Mouse (Mus musculus) bone marrow macrophage, adult 2 months (primary cell): Measurements from ENCODE around the gene Pgd. TPM values are rescaled to one million over a fixed set of nuclear protein-coding genes. Genes with fewer than 3 reads are reported as not detected.

Experiments
- H3K27ac ChIP-seq: 2 replicates; pipeline ENCODE4 v1.5.1; 2012; ENCODE audit warnings: low read depth, low read length; ENCODE audit not compliant: insufficient read depth
- H3K4me1 ChIP-seq: 2 replicates; pipeline ENCODE4 v1.6.1; 2012; ENCODE audit warnings: low read length; ENCODE audit not compliant: control insufficient read depth, insufficient read depth
- H3K4me3 ChIP-seq: 2 replicates; pipeline ENCODE4 v1.5.1; 2012; ENCODE audit warnings: mild to moderate bottlenecking, low read length, moderate library complexity; ENCODE audit not compliant: insufficient read depth
- CTCF ChIP-seq: IDR thresholded peaks from 2 replicates; pipeline ENCODE4 v1.5.1; 2012; ENCODE audit warnings: low read depth, mild to moderate bottlenecking, low read length, moderate library complexity
- POLR2A ChIP-seq: IDR thresholded peaks from 2 replicates; pipeline ENCODE4 v1.6.1; 2012; ENCODE audit warnings: mild to moderate bottlenecking, low read depth, low read length, borderline replicate concordance
- polyA plus RNA-seq: library from polyadenylated mRNA; stranded (reverse); fragments of >200 nt; gene quantifications from 2 replicates; pipeline ENCODE4 v1.2.4, GENCODE M21; 2012; ENCODE audit not compliant: missing spikeins, insufficient read depth, insufficient read length

The Pgd gene
- polyA plus RNA-seq, 1 experiment = 378 TPM

GRCm38 (mm10) chr4:149150721-149151120, 15.8 kb downstream of the Pgd start:
- Histone ChIP-seq H3K4me1 (peaks cover 6% of the 10 kb centered on the region), H3K27ac (no peak overlapping the region), H3K4me3 (no peak overlapping the region)
- no peak for TF ChIP-seq CTCF
- TF ChIP-seq POLR2A = no peak

GRCm38 (mm10) chr4:149150256-149150655, 16.3 kb downstream of the Pgd start:
- H3K4me1 ChIP-seq = peaks cover 6% of the 10 kb centered on the region
- TF ChIP-seq CTCF = no peak
- no peak for TF ChIP-seq POLR2A
- no peak overlapping the region for H3K4me3 ChIP-seq
- H3K27ac ChIP-seq = no peak overlapping the region

- H3K27ac ChIP-seq = no peak overlapping the region
- H3K4me1 ChIP-seq = 0 out of 2 replicates have a peak, but pooled peaks cover under 1% of the 10 kb centered on the region
- no peak overlapping the region for H3K4me3 ChIP-seq
- TF ChIP-seq POLR2A (no peak), CTCF (no peak)
Measured at GRCm38 (mm10) chr4:149149611-149150010, 17.0 kb downstream of the Pgd start.

GRCm38 (mm10) chr4:149149196-149149595, 17.4 kb downstream of the Pgd start:
- TF ChIP-seq CTCF (no peak), POLR2A (no peak)
- no peaks in the 10 kb centered on the region for H3K4me1 ChIP-seq
- H3K4me3 ChIP-seq = no peak overlapping the region
- no peak overlapping the region for H3K27ac ChIP-seq

GRCm38 (mm10) chr4:149148084-149148483, 18.5 kb downstream of the Pgd start:
- H3K4me3 ChIP-seq = no peak overlapping the region
- H3K27ac ChIP-seq = no peak overlapping the region
- TF ChIP-seq POLR2A = no peak
- TF ChIP-seq CTCF = no peak
- H3K4me1 ChIP-seq = no peaks in the 10 kb centered on the region

GRCm38 (mm10) chr4:149147528-149147927, 19.0 kb downstream of the Pgd start:
- no peaks in the 10 kb centered on the region for H3K4me1 ChIP-seq
- H3K4me3 ChIP-seq = no peak overlapping the region
- H3K27ac ChIP-seq = no peak overlapping the region
- no peak for TF ChIP-seq POLR2A

GRCm38 (mm10) chr4:149145151-149145550, 21.4 kb downstream of the Pgd start:
- H3K27ac ChIP-seq = no peak overlapping the region
- TF ChIP-seq CTCF (no peak), POLR2A (no peak)
- no peak overlapping the region for H3K4me3 ChIP-seq
- no peaks in the 10 kb centered on the region for H3K4me1 ChIP-seq

GRCm38 (mm10) chr4:149144459-149144858, 22.1 kb downstream of the Pgd start:
- Histone ChIP-seq H3K27ac (no peak overlapping the region), H3K4me1 (no peaks in the 10 kb centered on the region), H3K4me3 (no peak overlapping the region)
- peak; percentile 97 for TF ChIP-seq CTCF
- TF ChIP-seq POLR2A = no peak

GRCm38 (mm10) chr4:149143594-149143993, 23.0 kb downstream of the Pgd start:
- no peak overlapping the region for H3K4me3 ChIP-seq
- H3K4me1 ChIP-seq = no peaks in the 10 kb centered on the region
- no peak for TF ChIP-seq CTCF
- TF ChIP-seq POLR2A = no peak
- no peak overlapping the region for H3K27ac ChIP-seq

GRCm38 (mm10) chr4:149138515-149138914, 28.1 kb downstream of the Pgd start:
- H3K4me3 ChIP-seq = no peak overlapping the region
- TF ChIP-seq CTCF = no peak
- no peak for TF ChIP-seq POLR2A
- H3K4me1 ChIP-seq = peaks cover 4% of the 10 kb centered on the region
- no peak overlapping the region for H3K27ac ChIP-seq

GRCm38 (mm10) chr4:149136982-149137770, 29.4 kb downstream of the Pgd start, which contains the start of gene Cenps:
Cenps (minus strand) TSS chr4:149137629.
- Histone ChIP-seq H3K4me1 (peaks cover 4% of the 10 kb centered on the region), H3K27ac (peak within 1 kb of the TSS; percentile 47), H3K4me3 (peak within 1 kb of the TSS; percentile 61)
- peak; percentile 72; the same call in 1 of the 2 replicates for TF ChIP-seq CTCF
- no peak for TF ChIP-seq POLR2A
